Mouse (Mus musculus) left cerebral cortex, adult 8-10 months (tissue): ENCODE data around the gene Nupl1. TPM values are rescaled to one million over a fixed set of nuclear protein-coding genes. Genes with fewer than 3 reads are reported as not detected.

Experiments
- DNase-seq, 2 experiments: peaks; one replicate each; pipeline ENCODE4 v3.0.0; 2022; ENCODE audit warnings: low spot score in 2 of 2
- microRNA-seq, 2 experiments: library from miRNA; unstranded; fragments of <30 nt; microRNA quantifications; one replicate each; pipeline ENCODE4 v1.2.0; 2022
- total RNA-seq, 4 experiments: library from RNA; stranded (reverse); gene quantifications; 2 replicates each; pipeline ENCODE4 v1.2.4; 2022

The Nupl1 gene
- total RNA-seq, 4 experiments from 2014 or later: 0.26 TPM; not detected in 3

DNA sequence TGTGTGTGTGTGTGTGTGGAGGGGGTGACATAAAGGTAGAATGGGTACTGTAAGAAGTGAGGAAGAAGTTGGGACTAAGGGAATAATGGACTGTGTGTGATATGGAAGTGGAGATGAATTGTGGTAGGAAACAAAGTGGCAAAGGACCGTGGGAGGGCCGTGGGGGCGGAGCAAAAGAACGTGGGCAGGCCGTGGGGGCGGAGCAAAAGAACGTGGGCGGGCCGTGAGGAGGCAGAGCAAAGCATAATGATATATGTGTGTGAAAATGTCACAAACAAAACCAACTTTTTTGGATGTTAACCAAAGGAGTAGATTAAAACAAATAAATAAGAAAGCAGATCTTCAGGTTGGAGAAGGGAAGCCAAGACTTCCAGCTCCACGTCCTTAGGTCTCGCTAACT is 98.9 kb downstream of the Nupl1 start:
- no peak for DNase-seq

GRCm38 (mm10) chr14:60148893-60149292 is 102.3 kb downstream of the Nupl1 start:
- DNase-seq: no peak

- no peak for DNase-seq
These were observed 108.0 kb downstream of the Nupl1 start for GRCm38 (mm10) chr14:60143234-60143633.

GRCm38 (mm10) chr14:60138339-60138738 is 112.9 kb downstream of the Nupl1 start:
- no peak for DNase-seq

DNA sequence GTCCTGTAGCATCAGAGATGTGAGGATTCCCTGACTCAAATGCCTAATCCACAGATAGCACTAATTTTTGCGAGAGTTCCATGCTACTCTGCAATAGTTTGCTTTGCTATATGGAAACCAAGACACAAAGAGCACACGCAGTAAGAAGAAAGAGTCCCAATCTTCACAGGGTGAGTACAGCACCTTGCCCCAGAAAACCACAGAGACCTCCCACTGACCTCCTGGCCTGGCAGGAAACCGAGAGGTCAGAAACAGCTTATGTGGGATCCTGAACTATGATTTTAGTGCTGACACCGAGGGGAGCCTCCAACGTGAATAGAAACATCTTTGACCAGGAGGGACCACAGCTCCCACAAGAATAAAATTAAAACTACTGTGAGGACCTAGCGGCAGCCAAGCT is 113.4 kb downstream of the Nupl1 start:
- DNase-seq: no peak

GRCm38 (mm10) chr14:60135801-60136200 is 115.4 kb downstream of the Nupl1 start:
- no peak for DNase-seq

DNA sequence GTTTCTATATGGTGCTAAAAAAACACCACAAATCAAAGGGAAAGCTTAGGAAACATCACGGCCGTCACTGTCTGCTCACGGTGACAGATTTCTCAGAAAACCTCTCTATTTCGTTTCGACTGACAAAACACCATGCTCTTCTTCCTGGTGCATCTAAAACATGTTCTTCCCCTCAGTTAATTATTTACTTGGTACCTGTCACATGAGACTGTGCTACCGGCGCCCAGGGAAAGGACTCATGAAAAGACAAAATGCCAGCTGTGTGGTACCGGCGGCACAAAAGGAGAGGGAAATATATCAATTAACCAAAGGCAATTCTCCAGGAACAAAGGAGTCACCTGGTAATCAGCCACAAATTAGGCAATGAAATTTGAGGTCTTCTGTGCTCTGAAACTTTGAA is 116.5 kb downstream of the Nupl1 start:
- DNase-seq: no peak

Small RNA genes lying within 50 kb of the gene (microRNA-seq; reads per million reads assigned to microRNA genes)
- 0 reads per million in 2 experiments for gene Mir719

Other genes starting within 250 kb of the Nupl1 start
- gene Atp8a2, start 54.3 kb downstream of the Nupl1 start, total RNA-seq: 10 to 100 TPM; 54.2 to 72.9 (median 63.0) TPM
- gene Gm49336, start 76 bp upstream of the Nupl1 start, total RNA-seq: 10 to 100 TPM; 59.5 to 71.7 (median 65.4) TPM
- gene Mtmr6, start 13.8 kb upstream of the Nupl1 start, total RNA-seq: 100 to 1,000 TPM; 109 to 113 (median 110) TPM
- 10 to 100 TPM; 38.0 to 42.7 (median 40.8) TPM for gene Amer2, start 121.8 kb upstream of the Nupl1 start, total RNA-seq